20 mouse cellular contexts compared by ENCODE assay signal in the genomic region with DNA sequence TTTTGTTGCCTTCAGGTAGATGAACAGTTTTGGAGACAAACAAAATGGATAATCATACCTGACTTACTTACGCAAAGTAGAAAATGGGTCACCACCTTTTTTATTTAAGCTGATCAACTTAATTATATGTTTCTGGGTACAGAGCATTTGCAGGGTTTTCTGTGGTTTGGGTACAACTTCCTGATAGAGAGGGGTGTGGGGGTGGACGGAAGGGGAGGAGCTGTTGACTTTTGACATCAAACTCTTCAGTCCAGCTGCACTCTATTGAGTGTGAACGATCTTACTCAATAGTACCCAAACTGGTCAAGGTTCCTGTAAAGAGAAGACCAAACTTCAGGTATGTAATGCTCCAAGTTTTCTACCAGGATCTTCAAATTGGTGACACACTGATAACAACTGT.
DNase-seq lines count a peak whose midpoint lies in the region; ATAC-seq and TF ChIP-seq lines count a peak whose summit lies in the region.
"Had no signal": no experiment of that assay in that cellular context is flagged by ENCODE, and none has a peak within 500 bp of the region (broad histone marks: within the 10 kb centered on the region; RNA-seq: fewer than 3 reads in every experiment).

No protein-coding gene starts in this region.

- peak; percentile 34 for DNase-seq in lung, postnatal 25 days (ENCODE audit: low spot score)
- DNase-seq in lung, postnatal 0 days (ENCODE audit: low spot score) = no peak
- DNase-seq in B cell, adult 2 months = peak; percentile 65
- DNase-seq in stomach, postnatal 0 days (ENCODE audit: low spot score) = no peak
- DNase-seq in cerebellum, postnatal 14 days = no peak
- DNase-seq in hindbrain, postnatal 0 days (ENCODE audit: low spot score) = no peak
- DNase-seq: adrenal gland, postnatal 10 days; cerebellum, postnatal 25 days; forebrain, postnatal 0 days; heart, postnatal 10 days; kidney, postnatal 10 days; right cerebral cortex, postnatal 14 days had no signal

- H3K4me3 ChIP-seq in lung, postnatal 0 days (ENCODE audit: low read depth, low read length) = no peak overlapping the region
- no peak overlapping the region for H3K4me3 ChIP-seq in stomach, postnatal 0 days (ENCODE audit: low read depth, low read length)
- H3K4me3 ChIP-seq in hindbrain, postnatal 0 days (ENCODE audit: low read length) = no peak overlapping the region
- H3K4me3 ChIP-seq: embryonic facial prominence, embryonic 15.5 days; hindbrain, embryonic 12.5 days; midbrain, embryonic 12.5 days had no signal

- no peak overlapping the region for H3K4me2 ChIP-seq in lung, postnatal 0 days (replicated peaks; ENCODE audit: low read depth, low read length)
- no peak overlapping the region for H3K4me2 ChIP-seq in stomach, postnatal 0 days (replicated peaks; ENCODE audit: low read depth)
- H3K4me2 ChIP-seq in hindbrain, postnatal 0 days (ENCODE audit: low read depth, low read length) = no peak overlapping the region
- H3K4me2 ChIP-seq: embryonic facial prominence, embryonic 15.5 days; heart, embryonic 11.5 days; hindbrain, embryonic 12.5 days; midbrain, embryonic 12.5 days had no signal

- no peak overlapping the region for H3K9ac ChIP-seq in lung, postnatal 0 days (replicated peaks; ENCODE audit: low read depth)
- H3K9ac ChIP-seq in stomach, postnatal 0 days (ENCODE audit: low read length) = no peak overlapping the region
- no peak overlapping the region for H3K9ac ChIP-seq in hindbrain, postnatal 0 days (replicated peaks; ENCODE audit: low read length)
- H3K9ac ChIP-seq: embryonic facial prominence, embryonic 15.5 days; forebrain, postnatal 0 days; hindbrain, embryonic 12.5 days; midbrain, embryonic 12.5 days had no signal

- H3K36me3 ChIP-seq in lung, postnatal 0 days (ENCODE audit: insufficient read depth, low read length) = no peaks in the 10 kb centered on the region
- no peaks in the 10 kb centered on the region for H3K36me3 ChIP-seq in stomach, postnatal 0 days (ENCODE audit: control insufficient read depth, insufficient read depth, low read length)
- no peaks in the 10 kb centered on the region for H3K36me3 ChIP-seq in hindbrain, postnatal 0 days (ENCODE audit: insufficient read depth, low read length)
- H3K36me3 ChIP-seq: embryonic facial prominence, embryonic 15.5 days; hindbrain, embryonic 12.5 days; midbrain, embryonic 12.5 days had no signal

- H3K27me3 ChIP-seq in lung, postnatal 0 days (replicated peaks; ENCODE audit: insufficient read depth, low read length) = no peaks in the 10 kb centered on the region
- H3K27me3 ChIP-seq in stomach, postnatal 0 days (ENCODE audit: control insufficient read depth, insufficient read depth, low read length) = no peaks in the 10 kb centered on the region
- no peaks in the 10 kb centered on the region for H3K27me3 ChIP-seq in hindbrain, postnatal 0 days (ENCODE audit: insufficient read depth, low read length)
- H3K27me3 ChIP-seq: embryonic facial prominence, embryonic 15.5 days; hindbrain, embryonic 12.5 days; midbrain, embryonic 12.5 days had no signal

- no peak for ATAC-seq in lung, postnatal 0 days
- ATAC-seq in common myeloid progenitor, adult 5-6 weeks (replicated peaks; ENCODE audit: low read depth, poor library complexity, severe bottlenecking) = peak; percentile 80
- peak; percentile 70 for ATAC-seq in monocyte, adult 5-6 weeks (replicated peaks; ENCODE audit: insufficient number of reproducible peaks, low FRiP score, low TSS enrichment, poor library complexity, severe bottlenecking)
- no peak for ATAC-seq in stomach, postnatal 0 days (ENCODE audit: low FRiP score, low TSS enrichment)
- no peak for ATAC-seq in hindbrain, postnatal 0 days
- ATAC-seq: forebrain, postnatal 0 days; intestine, embryonic 16.5 days had no signal

- H3K4me1 ChIP-seq in lung, postnatal 0 days (ENCODE audit: insufficient read depth, low read depth, low read length) = no peaks in the 10 kb centered on the region
- no peaks in the 10 kb centered on the region for H3K4me1 ChIP-seq in stomach, postnatal 0 days (replicated peaks; ENCODE audit: control insufficient read depth, insufficient read depth)
- no peaks in the 10 kb centered on the region for H3K4me1 ChIP-seq in hindbrain, postnatal 0 days (ENCODE audit: insufficient read depth, low read length)
- H3K4me1 ChIP-seq: embryonic facial prominence, embryonic 15.5 days; hindbrain, embryonic 12.5 days; midbrain, embryonic 12.5 days had no signal

- no peak overlapping the region for H3K27ac ChIP-seq in lung, postnatal 0 days (ENCODE audit: low read length)
- no peak overlapping the region for H3K27ac ChIP-seq in stomach, postnatal 0 days (replicated peaks)
- no peak overlapping the region for H3K27ac ChIP-seq in hindbrain, postnatal 0 days
- H3K27ac ChIP-seq: embryonic facial prominence, embryonic 15.5 days; hindbrain, embryonic 12.5 days; macrophage; midbrain, embryonic 12.5 days had no signal

- no peaks in the 10 kb centered on the region for H3K9me3 ChIP-seq in lung, postnatal 0 days (ENCODE audit: low read length)
- H3K9me3 ChIP-seq in stomach, postnatal 0 days (ENCODE audit: control insufficient read depth, low read length) = no peaks in the 10 kb centered on the region
- no peaks in the 10 kb centered on the region for H3K9me3 ChIP-seq in hindbrain, postnatal 0 days (ENCODE audit: low read length)
- H3K9me3 ChIP-seq: embryonic facial prominence, embryonic 15.5 days; hindbrain, embryonic 12.5 days; midbrain, embryonic 12.5 days had no signal

- TF ChIP-seq EP300 in lung, postnatal 0 days (IDR thresholded peaks at IDR 0.05) = no peak
- TF ChIP-seq EP300 in stomach, postnatal 0 days (optimal IDR thresholded peaks at IDR 0.05) = no peak

- TF ChIP-seq CTCF in lung, postnatal 0 days (IDR thresholded peaks at IDR 0.05) = no peak
- TF ChIP-seq CTCF in stomach, postnatal 0 days (IDR thresholded peaks at IDR 0.05; ENCODE audit: low read depth) = no peak
- no peak for TF ChIP-seq CTCF in hindbrain, postnatal 0 days (IDR thresholded peaks at IDR 0.05; ENCODE audit: low read depth)

- 81% methylated on average over 3 of the region's 3 CpGs for WGBS in lung, postnatal 0 days
- WGBS in stomach, postnatal 0 days = 81% methylated on average over 3 of the region's 3 CpGs
- 91% methylated on average over 3 of the region's 3 CpGs for WGBS in hindbrain, postnatal 0 days

Comparison
In these comparisons a context has a peak if more than half of its experiments do, and no peak if none do; other contexts are left out.
1. DNase-seq: peak in lung, postnatal 25 days (single experiment) and B cell, adult 2 months (2 of 2); none in lung, postnatal 0 days (single experiment), stomach, postnatal 0 days (single experiment), cerebellum, postnatal 14 days (0 of 2) and hindbrain, postnatal 0 days (single experiment).
2. ATAC-seq: peak in common myeloid progenitor, adult 5-6 weeks (single experiment) and monocyte, adult 5-6 weeks (single experiment); none in lung, postnatal 0 days (single experiment), stomach, postnatal 0 days (single experiment) and hindbrain, postnatal 0 days (single experiment).